Mouse (Mus musculus) olfactory bulb, adult 2 months (tissue): ENCODE data around the gene Col23a1.

Source experiments
- CTCF ChIP-seq: fragments of 200-500 bp; IDR thresholded peaks from 2 replicates; pipeline ENCODE4 v1.5.1; 2012; ENCODE audit warnings: low read depth, mild to moderate bottlenecking, low read length, moderate library complexity; ENCODE audit not compliant: insufficient read depth
- POLR2A ChIP-seq: fragments of 200-500 bp; IDR thresholded peaks from 2 replicates; pipeline ENCODE4 v1.6.1; 2012; ENCODE audit warnings: mild to moderate bottlenecking, low read depth, low read length, moderate library complexity; ENCODE audit not compliant: insufficient read depth

GRCm38 (mm10) chr11:51607096-51607738 is 317.5 kb downstream of the Col23a1 start:
- TF ChIP-seq CTCF (no peak), POLR2A (no peak)
